Mouse (Mus musculus) CH12.LX (cell line): Measurements from ENCODE around the gene Nrn1. TPM values are rescaled to one million over a fixed set of nuclear protein-coding genes. Genes with fewer than 3 reads are reported as not detected.

ENCODE experiments used
- DNase-seq: peaks from one replicate; pipeline ENCODE4 v3.0.0-alpha.2; 2013; ENCODE audit errors: extremely low read depth
- H3K27ac ChIP-seq: 2 replicates; pipeline ENCODE4 v1.5.1; 2012; ENCODE audit warnings: low read depth, mild to moderate bottlenecking, control low read depth, moderate library complexity; ENCODE audit not compliant: insufficient read depth
- H3K27me3 ChIP-seq: replicated peaks from 2 replicates; pipeline ENCODE3; 2012; ENCODE audit warnings: inconsistent platforms
- H3K36me3 ChIP-seq, 2 experiments: replicated peaks in 1 of 2; 2 replicates each; pipeline versions ENCODE3 to v1.6.1; 2012; ENCODE audit warnings: inconsistent platforms in 1 of 2, low read length in 1 of 2, mild to moderate bottlenecking in 1 of 2, mixed read lengths in 1 of 2, moderate library complexity in 1 of 2; ENCODE audit not compliant: control insufficient read depth in 1 of 2, insufficient read depth in 1 of 2
- H3K4me1 ChIP-seq, 2 experiments: 2 replicates each; pipeline ENCODE4 v1.6.1; 2012; ENCODE audit warnings: inconsistent platforms in 1 of 2, moderate library complexity in 1 of 2; ENCODE audit not compliant: insufficient read depth in 2 of 2, control insufficient read depth in 1 of 2
- H3K4me2 ChIP-seq: 2 replicates; pipeline ENCODE4 v1.6.1; 2012; ENCODE audit warnings: low read depth, mild to moderate bottlenecking, control low read depth; ENCODE audit not compliant: poor library complexity, insufficient read depth, severe bottlenecking
- H3K4me3 ChIP-seq, 3 experiments: fragments of 150-350 bp in 1 of 3; sonication (generic) in 1 of 3; replicated peaks in 1 of 3; 2 replicates each; pipeline versions ENCODE3 to v1.5.1; 2011 to 2012; ENCODE audit warnings: low read depth in 2 of 3, low read length in 2 of 3, mild to moderate bottlenecking in 2 of 3, moderate library complexity in 2 of 3, control low read depth in 1 of 3, improper control_type of control experiment in 1 of 3, inconsistent platforms in 1 of 3, mixed read lengths in 1 of 3; ENCODE audit not compliant: poor library complexity in 1 of 3
- H3K79me2 ChIP-seq: replicated peaks from 2 replicates; pipeline ENCODE4 v1.6.1; 2012; ENCODE audit warnings: mild to moderate bottlenecking, moderate library complexity; ENCODE audit not compliant: control insufficient read depth, poor library complexity, insufficient read depth, severe bottlenecking; ENCODE audit errors: extremely low read depth
- H3K9ac ChIP-seq: 2 replicates; pipeline ENCODE4 v1.6.1; 2012; ENCODE audit warnings: low read depth, mild to moderate bottlenecking, control low read depth, moderate library complexity; ENCODE audit not compliant: insufficient read depth
- H3K9me3 ChIP-seq: replicated peaks from 2 replicates; pipeline ENCODE3; 2012; ENCODE audit warnings: low read length, inconsistent platforms, mixed read lengths
- BHLHE40 ChIP-seq: IDR thresholded peaks from 2 replicates; pipeline ENCODE4 v1.6.1; 2011; ENCODE audit warnings: mild to moderate bottlenecking, low read depth, low read length, improper control_type of control experiment
- ETS1 ChIP-seq: conservative IDR thresholded peaks from 2 replicates; pipeline ENCODE4 v1.6.1; 2012; ENCODE audit warnings: low read depth, mild to moderate bottlenecking, inconsistent platforms, low read length, improper control_type of control experiment, moderate library complexity
- KAT2A ChIP-seq: IDR thresholded peaks from 2 replicates; pipeline ENCODE4 v1.6.1; 2012; ENCODE audit warnings: low read length, improper control_type of control experiment, inconsistent platforms; ENCODE audit not compliant: insufficient replicate concordance
- MEF2A ChIP-seq: IDR thresholded peaks from 2 replicates; pipeline ENCODE4 v1.6.1; 2014; ENCODE audit warnings: low read depth, mild to moderate bottlenecking, inconsistent platforms, low read length, improper control_type of control experiment, borderline replicate concordance
- MYC ChIP-seq: IDR thresholded peaks from 2 replicates; pipeline ENCODE4 v1.6.1; 2011; ENCODE audit warnings: low read depth, mild to moderate bottlenecking, improper control_type of control experiment, low read length
- TCF12 ChIP-seq: IDR thresholded peaks from 2 replicates; pipeline ENCODE4 v1.6.1; 2014; ENCODE audit warnings: low read depth, mild to moderate bottlenecking, inconsistent platforms, low read length, improper control_type of control experiment
- ZMIZ1 ChIP-seq: IDR thresholded peaks from 2 replicates; pipeline ENCODE4 v1.6.1; 2012; ENCODE audit warnings: low read depth, mild to moderate bottlenecking, inconsistent platforms, low read length, improper control_type of control experiment
- dilution Hi-C: fragments of 300-500 bp; cut with MboI; formaldehyde crosslinking; loops from 2 replicates; pipeline ENCODE4 v1.14.3; 2020; ENCODE audit warnings: low sequenced_read_pairs; ENCODE audit not compliant: extremely low pct_unique_long_range_greater_than_20kb, extremely low pct_ligation_motif_present
- in situ Hi-C: fragments of 300-500 bp; cut with MboI; formaldehyde crosslinking; loops from 3 replicates; pipeline ENCODE4 v1.14.3; 2019; ENCODE audit warnings: low sequenced_read_pairs, low pct_ligation_motif_present, low pct_unique_long_range_greater_than_20kb, mixed read lengths
- polyA plus RNA-seq: library from polyadenylated mRNA; unstranded; fragments of >175 nt; gene quantifications from 2 replicates; pipeline ENCODE4 v1.2.1, GENCODE M21; 2012; ENCODE audit warnings: low read depth; ENCODE audit not compliant: insufficient read length
- total RNA-seq, 2 experiments: library from RNA; depleted of rRNA; stranded (reverse); fragments of 300-350 nt in 1 of 2; fragments of >200 nt in 1 of 2; gene quantifications; 2 replicates each; pipeline ENCODE4 v1.2.3; 2012 to 2014

Gene Nrn1
- total and polyA plus RNA-seq, 3 experiments = not detected

DNA sequence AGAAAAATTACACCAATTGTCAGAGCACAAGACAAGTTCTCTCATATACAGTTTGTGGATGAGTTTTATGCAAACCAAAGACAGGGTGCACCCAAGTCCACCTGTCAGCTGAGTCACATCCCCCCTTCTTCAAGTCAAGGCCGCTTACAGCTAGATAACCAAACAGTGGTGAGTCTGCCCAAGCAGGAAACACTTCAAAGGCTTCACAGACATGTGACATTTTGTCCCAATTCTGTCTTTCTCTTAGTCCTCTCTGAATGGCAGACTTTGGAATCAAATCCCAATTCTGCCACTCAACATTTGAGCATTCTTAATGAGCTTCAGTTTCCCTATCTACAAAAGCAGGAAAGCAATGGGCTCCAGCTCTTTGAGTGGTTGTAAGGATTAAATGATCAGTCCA lies 55.6 kb downstream of the Nrn1 start:
- no peak for DNase-seq
- H3K4me2 ChIP-seq = no peak overlapping the region
- no peak overlapping the region for H3K9ac ChIP-seq
- dilution Hi-C loops = no loop called here
- no peaks in the 10 kb centered on the region for H3K79me2 ChIP-seq
- no peaks in the 10 kb centered on the region for H3K9me3 ChIP-seq
- H3K4me3 ChIP-seq = no peak overlapping the region
- H3K4me1 ChIP-seq = peaks cover 0 to 3% of the 10 kb centered on the region in 2 experiments; a peak in 2 of 4 replicates
- no peaks in the 10 kb centered on the region for H3K36me3 ChIP-seq
- H3K27ac ChIP-seq = no peak overlapping the region
- no peaks in the 10 kb centered on the region for H3K27me3 ChIP-seq
- in situ Hi-C loops = no loop called here
- TF ChIP-seq BHLHE40 (no peak), ETS1 (no peak), MYC (no peak), ZMIZ1 (no peak), KAT2A (no peak), MEF2A (no peak), TCF12 (no peak)
